Comparison of ENCODE assay signal across 8 mouse cellular contexts in genomic region chr12:104069620-104070019, GRCm38 (mm10). TPM values are rescaled to one million over a fixed set of nuclear protein-coding genes. Genes with fewer than 3 reads are reported as not detected.
DNase-seq lines count a peak whose midpoint lies in the region; ATAC-seq and TF ChIP-seq lines count a peak whose summit lies in the region.

No protein-coding gene starts in this region.

- H3K27me3 ChIP-seq in kidney, embryonic 15.5 days: no peaks in the 10 kb centered on the region
- no peaks in the 10 kb centered on the region for H3K27me3 ChIP-seq in limb, embryonic 14.5 days (ENCODE audit: control insufficient read depth, insufficient read depth, low read length)

- DNase-seq in kidney, adult 11 months: peak; percentile 49
- DNase-seq in cerebellum, postnatal 10 days: peak; percentile 94 to 97
- peak; percentile 82 for DNase-seq in gastrocnemius, postnatal 10 days
- DNase-seq in kidney, adult 8-10 months: peak; percentile 50 to 76
- peak; percentile 81 for DNase-seq in limb, embryonic 14.5 days (ENCODE audit: low spot score)
- DNase-seq in natural killer cell, adult 2 months (ENCODE audit: low spot score in 2 of 2): peak; percentile 59 to 69
- peak; percentile 72 for DNase-seq in telencephalon, adult 2 months (ENCODE audit: low read depth, low spot score)

- H3K4me3 ChIP-seq in kidney, embryonic 15.5 days (replicated peaks): no peak overlapping the region
- no peak overlapping the region for H3K4me3 ChIP-seq in limb, embryonic 14.5 days (replicated peaks; ENCODE audit: low read length)

- no peak for ATAC-seq in kidney, embryonic 15.5 days (replicated peaks; ENCODE audit: low FRiP score)
- ATAC-seq in limb, embryonic 14.5 days (ENCODE audit: low FRiP score, low read depth): peak; percentile 42; the same call in 1 of the 2 replicates

- H3K36me3 ChIP-seq in kidney, embryonic 15.5 days: no peaks in the 10 kb centered on the region
- no peaks in the 10 kb centered on the region for H3K36me3 ChIP-seq in limb, embryonic 14.5 days (ENCODE audit: control insufficient read depth, insufficient read depth, low read length)

- no peaks in the 10 kb centered on the region for H3K4me1 ChIP-seq in kidney, embryonic 15.5 days
- no peaks in the 10 kb centered on the region for H3K4me1 ChIP-seq in limb, embryonic 14.5 days (ENCODE audit: control insufficient read depth, insufficient read depth, low read length)

- H3K9ac ChIP-seq in kidney, embryonic 15.5 days: no peak overlapping the region
- H3K9ac ChIP-seq in limb, embryonic 14.5 days (ENCODE audit: low read depth, low read length, severe bottlenecking): no peak overlapping the region

- no peak overlapping the region for H3K27ac ChIP-seq in kidney, embryonic 15.5 days
- H3K27ac ChIP-seq in limb, embryonic 14.5 days (replicated peaks; ENCODE audit: low read depth, low read length): no peak overlapping the region

- 7% methylated on average over 2 of the region's 2 CpGs for WGBS in kidney, embryonic 15.5 days
- WGBS in limb, embryonic 14.5 days: 4% methylated on average over 2 of the region's 2 CpGs

- H3K4me2 ChIP-seq in kidney, embryonic 15.5 days: no peak overlapping the region
- H3K4me2 ChIP-seq in limb, embryonic 14.5 days (replicated peaks; ENCODE audit: low read depth, low read length, severe bottlenecking): no peak overlapping the region

- TF ChIP-seq POLR2A in limb, embryonic 14.5 days (IDR thresholded peaks at IDR 0.05; ENCODE audit: borderline replicate concordance, extremely low read depth, insufficient read depth, insufficient read length): no peak

- no peaks in the 10 kb centered on the region for H3K9me3 ChIP-seq in kidney, embryonic 15.5 days (replicated peaks)
- no peaks in the 10 kb centered on the region for H3K9me3 ChIP-seq in limb, embryonic 14.5 days (ENCODE audit: control insufficient read depth, low read length)

RNA-seq across cellular contexts. Expression of gene Serpina12, which starts 25.4 kb away (rescaled TPM):
- not detected in 2 replicates for polyA plus RNA-seq in kidney, embryonic 15.5 days (2015; fragmentation: Nextera tagmentation; extraction: Ambion mirVana)
- not detected for total RNA-seq in gastrocnemius, postnatal 10 days (2021)
- polyA plus RNA-seq in limb, embryonic 14.5 days (2012; rRNA removed): 0.03 TPM in 1 of 2 replicates, not detected in the other
- polyA plus RNA-seq in limb, embryonic 14.5 days (2014; fragmentation: Nextera tagmentation; extraction: Ambion mirVana): 0.06 TPM in 1 of 2 replicates, not detected in the other

RNA-seq across cellular contexts. Expression of gene Serpina5, which starts 31.3 kb away (rescaled TPM):
- polyA plus RNA-seq in kidney, embryonic 15.5 days (2015; fragmentation: Nextera tagmentation; extraction: Ambion mirVana): not detected in 2 replicates
- not detected for total RNA-seq in gastrocnemius, postnatal 10 days (2021)
- polyA plus RNA-seq in limb, embryonic 14.5 days (2012; rRNA removed): 0.05 TPM in 1 of 2 replicates, not detected in the other
- polyA plus RNA-seq in limb, embryonic 14.5 days (2014; fragmentation: Nextera tagmentation; extraction: Ambion mirVana): not detected in 2 replicates

RNA-seq across cellular contexts. Expression of gene Serpina3a, which starts 42.9 kb away (rescaled TPM):
- polyA plus RNA-seq in kidney, embryonic 15.5 days (2015; fragmentation: Nextera tagmentation; extraction: Ambion mirVana): not detected in 2 replicates
- not detected for total RNA-seq in gastrocnemius, postnatal 10 days (2021)
- not detected in 2 replicates for polyA plus RNA-seq in limb, embryonic 14.5 days (2012; rRNA removed)
- not detected in 2 replicates for polyA plus RNA-seq in limb, embryonic 14.5 days (2014; fragmentation: Nextera tagmentation; extraction: Ambion mirVana)

RNA-seq across cellular contexts. Expression of gene Serpina9, which starts 56.1 kb away (rescaled TPM):
- polyA plus RNA-seq in kidney, embryonic 15.5 days (2015; fragmentation: Nextera tagmentation; extraction: Ambion mirVana): not detected in 2 replicates
- total RNA-seq in gastrocnemius, postnatal 10 days (2021): not detected
- polyA plus RNA-seq in limb, embryonic 14.5 days (2012; rRNA removed): 0.16 and 0.22 TPM in 2 replicates
- polyA plus RNA-seq in limb, embryonic 14.5 days (2014; fragmentation: Nextera tagmentation; extraction: Ambion mirVana): 0.10 TPM in 1 of 2 replicates, not detected in the other

RNA-seq across cellular contexts. Expression of gene Serpina3b, which starts 58.2 kb away (rescaled TPM):
- polyA plus RNA-seq in kidney, embryonic 15.5 days (2015; fragmentation: Nextera tagmentation; extraction: Ambion mirVana): 0.08 and 0.14 TPM in 2 replicates
- total RNA-seq in gastrocnemius, postnatal 10 days (2021): not detected
- polyA plus RNA-seq in limb, embryonic 14.5 days (2012; rRNA removed): 0.06 TPM in 1 of 2 replicates, not detected in the other
- 0.45 TPM in 1 of 2 replicates, not detected in the other for polyA plus RNA-seq in limb, embryonic 14.5 days (2014; fragmentation: Nextera tagmentation; extraction: Ambion mirVana)
